Mouse (Mus musculus) embryonic facial prominence, embryonic 15.5 days (tissue): Measurements from ENCODE around the gene Larp1b. TPM values are rescaled to one million over a fixed set of nuclear protein-coding genes. Genes with fewer than 3 reads are reported as not detected.

Source experiments
- ATAC-seq: fragments of 200-750 bp; cut with Nextera tagmentation; 2 replicates; pipeline ENCODE4 v1.8.0; 2017; ENCODE audit warnings: low read depth, moderate TSS enrichment; ENCODE audit not compliant: insufficient number of reproducible peaks, low FRiP score, low TSS enrichment
- H3K27ac ChIP-seq: fragments of 300-500 bp; sonication (generic); replicated peaks from 2 replicates; pipeline ENCODE4 v1.5.1; 2015; ENCODE audit warnings: mild to moderate bottlenecking, inconsistent platforms
- H3K27me3 ChIP-seq: fragments of 300-500 bp; sonication (generic); 2 replicates; pipeline ENCODE4 v1.6.1; 2015; ENCODE audit warnings: inconsistent platforms
- H3K36me3 ChIP-seq: fragments of 300-500 bp; sonication (generic); 2 replicates; pipeline ENCODE4 v1.6.1; 2015; ENCODE audit warnings: mild to moderate bottlenecking, inconsistent platforms
- H3K4me1 ChIP-seq: fragments of 300-500 bp; sonication (generic); 2 replicates; pipeline ENCODE4 v1.6.1; 2015; ENCODE audit warnings: inconsistent platforms
- H3K4me2 ChIP-seq: fragments of 300-500 bp; sonication (generic); replicated peaks from 2 replicates; pipeline ENCODE4 v1.6.1; 2015; ENCODE audit warnings: mild to moderate bottlenecking, inconsistent platforms
- H3K4me3 ChIP-seq: fragments of 300-500 bp; sonication (generic); replicated peaks from 2 replicates; pipeline ENCODE4 v1.5.1; 2015; ENCODE audit warnings: mild to moderate bottlenecking, inconsistent platforms
- H3K9ac ChIP-seq: fragments of 300-500 bp; sonication (generic); 2 replicates; pipeline ENCODE4 v1.6.1; 2015; ENCODE audit warnings: inconsistent platforms
- H3K9me3 ChIP-seq: fragments of 300-500 bp; sonication (generic); replicated peaks from 2 replicates; pipeline ENCODE4 v1.6.1; 2016; ENCODE audit warnings: inconsistent platforms
- WGBS: fragments of 180-500 bp; shearing (Covaris S2); methylation state at CpG from one replicate; pipeline ENCODE4 v1.1.7; 2015; 5-methylcytosine and 5-hydroxymethylcytosine counted together
- polyA plus RNA-seq: library from polyadenylated mRNA; unstranded; fragments of >200 nt; fragmentation: Nextera tagmentation; extraction: Ambion mirVana; gene quantifications from 2 replicates; pipeline ENCODE4 v1.2.1, GENCODE M21; 2015

Gene Larp1b
- polyA plus RNA-seq, 1 experiment from 2014 or later, result 2.7 TPM

DNA sequence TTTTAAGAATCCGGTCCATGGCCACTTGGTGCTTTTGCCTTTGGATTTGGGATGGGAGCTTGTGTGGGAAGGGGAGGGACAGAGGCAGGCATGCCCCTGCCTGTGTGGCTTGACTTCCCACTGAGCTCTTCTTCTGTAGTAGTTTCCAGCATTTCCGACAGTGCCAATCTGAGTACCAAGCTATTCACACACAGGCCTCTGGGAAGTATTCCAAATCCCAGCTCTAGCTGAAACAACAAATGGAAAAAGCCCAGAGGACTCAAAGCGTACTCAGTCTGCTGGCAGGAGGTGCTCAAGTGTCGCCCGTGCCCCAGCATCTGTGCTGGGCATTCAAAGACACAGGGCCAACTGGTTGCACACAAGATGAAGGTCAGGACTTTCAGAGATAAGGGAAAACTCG lies 72.4 kb downstream of the Larp1b start:
- Histone ChIP-seq H3K4me1 (no peaks in the 10 kb centered on the region), H3K27ac (no peak overlapping the region), H3K4me2 (no peak overlapping the region), H3K9ac (no peak overlapping the region), H3K4me3 (no peak overlapping the region), H3K36me3 (no peaks in the 10 kb centered on the region), H3K27me3 (no peaks in the 10 kb centered on the region), H3K9me3 (no peaks in the 10 kb centered on the region)
- WGBS, result 50% methylated on average over 6 of the region's 6 CpGs
- ATAC-seq, result no peak

DNA sequence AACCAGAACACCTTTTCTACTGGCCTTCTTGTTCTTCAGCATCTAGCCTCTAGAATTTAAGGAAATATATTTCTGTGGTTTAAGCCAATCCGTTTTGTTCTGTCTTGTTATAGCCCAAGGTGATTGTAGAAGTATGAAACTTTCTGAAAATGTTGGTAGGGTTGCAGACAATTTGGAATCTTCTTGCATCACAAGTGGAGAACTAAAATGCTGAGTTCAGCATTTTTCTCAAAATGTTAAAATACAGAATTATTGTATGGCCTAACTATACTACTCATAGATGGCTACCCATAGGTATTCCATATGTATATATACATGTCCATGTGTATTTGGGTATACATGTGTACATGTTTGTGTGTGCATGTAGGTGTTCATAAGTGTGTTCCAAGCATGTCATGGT lies 81.1 kb downstream of the Larp1b start:
- no peak overlapping the region for H3K27ac ChIP-seq
- no peak for ATAC-seq
- 66% methylated on average over 1 of the region's 1 CpGs for WGBS
- no peaks in the 10 kb centered on the region for H3K4me1 ChIP-seq
- no peak overlapping the region for H3K4me3 ChIP-seq
- no peak overlapping the region for H3K4me2 ChIP-seq
- H3K9ac ChIP-seq, result no peak overlapping the region
- H3K9me3 ChIP-seq, result no peaks in the 10 kb centered on the region
- H3K27me3 ChIP-seq, result no peaks in the 10 kb centered on the region
- no peaks in the 10 kb centered on the region for H3K36me3 ChIP-seq

DNA sequence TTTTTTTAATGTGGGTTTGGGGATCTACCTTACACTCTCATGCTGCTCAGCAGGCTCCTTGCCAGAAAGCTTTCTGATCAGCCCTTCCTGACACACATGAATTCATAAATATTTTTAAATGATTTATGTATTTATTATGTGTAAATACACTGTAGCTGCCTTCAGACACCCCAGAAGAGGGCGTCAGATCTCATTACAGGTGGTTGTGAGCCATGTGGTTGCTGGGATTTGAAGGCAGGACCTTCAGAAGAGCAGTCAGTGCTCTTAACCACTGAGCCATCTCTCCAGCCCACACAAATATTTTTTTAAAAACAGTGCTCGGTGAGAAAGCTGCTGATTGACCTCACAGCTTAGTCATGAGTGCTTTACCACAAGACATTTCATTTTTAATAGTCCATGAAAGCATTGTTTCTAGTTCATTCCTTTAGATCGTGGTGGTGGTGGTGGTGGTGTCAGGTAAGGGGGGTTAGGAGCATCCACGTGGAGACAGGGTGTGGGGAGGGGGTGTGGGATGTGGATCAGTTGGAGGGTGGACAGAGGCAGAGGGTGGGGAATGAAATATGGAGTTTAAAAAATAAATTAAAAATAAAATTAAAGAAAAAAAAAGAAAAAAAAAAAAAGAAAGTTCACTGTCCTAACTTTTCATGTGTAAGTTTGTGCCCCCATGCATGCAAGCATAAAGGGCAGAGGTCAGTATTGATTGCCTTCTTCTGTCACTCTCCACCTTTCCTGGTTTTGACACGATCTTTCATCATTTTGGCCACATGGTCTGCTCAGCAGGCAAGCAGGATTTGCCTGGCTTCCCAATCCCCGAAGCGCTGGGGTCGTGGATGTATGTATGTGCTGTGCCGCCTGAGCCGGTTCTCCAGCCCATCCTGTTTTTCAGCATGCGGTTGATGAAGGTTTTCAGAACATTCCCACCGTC lies 81.9 kb downstream of the Larp1b start:
- Histone ChIP-seq H3K27ac (no peak overlapping the region), H3K4me2 (no peak overlapping the region), H3K4me1 (no peaks in the 10 kb centered on the region), H3K9ac (no peak overlapping the region), H3K27me3 (no peaks in the 10 kb centered on the region), H3K36me3 (no peaks in the 10 kb centered on the region), H3K9me3 (no peaks in the 10 kb centered on the region), H3K4me3 (no peak overlapping the region)
- no peak for ATAC-seq
- WGBS, result 72% methylated on average over 12 of the region's 12 CpGs

DNA sequence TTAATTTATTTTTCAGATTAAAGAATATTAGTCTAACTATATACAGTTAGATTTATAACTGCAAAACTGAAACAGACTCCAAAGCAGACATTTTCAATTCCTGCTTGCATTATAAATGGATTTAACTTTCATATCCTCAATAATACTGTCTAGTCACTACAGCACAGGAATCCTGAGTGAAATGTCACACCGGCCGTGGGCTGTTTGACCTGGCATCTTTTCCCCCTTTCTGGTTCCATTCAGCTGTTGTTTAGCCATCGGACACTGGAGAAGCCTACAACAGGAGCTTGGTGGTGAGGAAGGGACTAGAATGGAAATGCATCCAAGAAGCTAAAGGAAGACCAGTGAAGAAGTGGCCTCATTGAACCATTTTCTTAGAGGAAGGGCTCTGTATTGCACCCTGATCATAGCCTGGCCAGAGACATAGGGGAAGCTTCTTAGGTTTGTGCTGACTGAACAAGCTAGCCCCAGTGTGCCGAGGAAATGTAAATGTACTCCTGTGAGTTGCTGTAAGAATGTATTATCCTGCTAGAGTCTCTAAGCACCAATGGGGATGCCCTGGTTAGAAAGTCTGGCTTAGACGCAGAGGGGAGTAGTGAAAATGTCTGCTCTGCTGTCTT lies 88.8 kb downstream of the Larp1b start:
- no peaks in the 10 kb centered on the region for H3K4me1 ChIP-seq
- no peak for ATAC-seq
- no peak overlapping the region for H3K9ac ChIP-seq
- H3K4me2 ChIP-seq, result no peak overlapping the region
- no peak overlapping the region for H3K27ac ChIP-seq
- H3K9me3 ChIP-seq, result no peaks in the 10 kb centered on the region
- no peaks in the 10 kb centered on the region for H3K36me3 ChIP-seq
- 67% methylated on average over 5 of the region's 5 CpGs for WGBS
- no peaks in the 10 kb centered on the region for H3K27me3 ChIP-seq
- H3K4me3 ChIP-seq, result no peak overlapping the region

DNA sequence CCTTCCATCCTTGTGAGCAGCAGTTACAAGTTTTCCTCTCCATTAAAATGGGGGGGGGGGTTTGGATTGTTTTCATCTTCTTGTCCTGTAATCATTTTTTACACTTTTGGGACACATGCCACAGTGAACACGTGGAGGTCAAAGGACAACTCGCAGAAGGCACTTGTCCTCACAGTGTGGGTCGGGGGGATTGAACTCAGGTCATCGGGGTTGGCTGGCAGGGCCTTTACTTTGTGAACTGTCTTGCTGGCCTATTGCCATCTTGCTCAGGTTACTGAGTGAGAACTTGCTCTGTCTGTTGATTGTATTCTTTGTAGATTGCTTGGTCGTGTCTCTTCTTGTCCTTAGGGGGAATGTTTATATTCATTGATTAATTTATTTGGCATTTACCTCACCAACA lies 91.6 kb downstream of the Larp1b start:
- 51% methylated on average over 5 of the region's 5 CpGs for WGBS
- ATAC-seq, result no peak; the same call in 1 of the 2 replicates

DNA sequence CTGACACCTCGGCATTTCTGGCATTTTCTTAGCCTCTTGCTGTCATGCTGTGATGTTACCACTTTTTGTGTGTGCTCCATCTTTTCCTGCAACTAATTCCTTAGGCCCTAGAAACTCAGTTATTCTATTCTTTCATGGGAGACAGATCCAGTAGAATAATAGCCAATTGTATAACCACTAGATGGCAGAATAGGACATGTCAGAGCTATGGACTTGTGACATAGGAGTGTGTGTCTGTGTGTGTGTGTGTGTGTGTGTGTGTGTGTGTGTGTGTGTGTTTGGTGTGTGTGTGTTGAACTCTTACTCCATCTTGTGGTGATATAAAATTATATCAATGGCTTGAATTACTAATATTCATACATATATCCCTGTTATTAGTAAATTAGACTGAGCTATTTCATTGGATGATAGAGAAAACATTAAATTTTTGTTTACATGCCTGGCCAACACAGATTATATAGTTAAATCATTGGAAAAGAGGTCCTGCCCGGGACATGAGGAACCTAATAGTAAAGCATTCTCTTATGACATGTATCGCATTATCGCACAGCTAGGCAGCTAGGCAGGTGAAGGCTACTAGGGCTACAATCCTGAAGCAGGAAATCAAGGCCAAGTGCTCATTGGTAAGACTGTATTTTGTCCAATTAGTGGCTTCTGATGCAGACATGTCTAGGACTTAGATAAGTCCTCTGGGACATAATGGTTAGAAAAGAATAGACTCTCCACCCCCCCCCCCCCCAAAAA lies 92.7 kb downstream of the Larp1b start:
- H3K9me3 ChIP-seq, result no peaks in the 10 kb centered on the region
- no peaks in the 10 kb centered on the region for H3K4me1 ChIP-seq
- no peak overlapping the region for H3K4me3 ChIP-seq
- no peak overlapping the region for H3K4me2 ChIP-seq
- no peak overlapping the region for H3K9ac ChIP-seq
- WGBS, result 77% methylated on average over 4 of the region's 4 CpGs
- ATAC-seq, result no peak
- H3K36me3 ChIP-seq, result no peaks in the 10 kb centered on the region
- H3K27me3 ChIP-seq, result no peaks in the 10 kb centered on the region
- no peak overlapping the region for H3K27ac ChIP-seq

More for the DNA sequence above, 91.6 kb downstream of the Larp1b start:
- Histone ChIP-seq H3K27me3 (no peaks in the 10 kb centered on the region), H3K9me3 (no peaks in the 10 kb centered on the region), H3K4me3 (no peak overlapping the region), H3K4me1 (no peaks in the 10 kb centered on the region), H3K4me2 (no peak overlapping the region), H3K36me3 (no peaks in the 10 kb centered on the region), H3K27ac (no peak overlapping the region), H3K9ac (no peak overlapping the region)

DNA sequence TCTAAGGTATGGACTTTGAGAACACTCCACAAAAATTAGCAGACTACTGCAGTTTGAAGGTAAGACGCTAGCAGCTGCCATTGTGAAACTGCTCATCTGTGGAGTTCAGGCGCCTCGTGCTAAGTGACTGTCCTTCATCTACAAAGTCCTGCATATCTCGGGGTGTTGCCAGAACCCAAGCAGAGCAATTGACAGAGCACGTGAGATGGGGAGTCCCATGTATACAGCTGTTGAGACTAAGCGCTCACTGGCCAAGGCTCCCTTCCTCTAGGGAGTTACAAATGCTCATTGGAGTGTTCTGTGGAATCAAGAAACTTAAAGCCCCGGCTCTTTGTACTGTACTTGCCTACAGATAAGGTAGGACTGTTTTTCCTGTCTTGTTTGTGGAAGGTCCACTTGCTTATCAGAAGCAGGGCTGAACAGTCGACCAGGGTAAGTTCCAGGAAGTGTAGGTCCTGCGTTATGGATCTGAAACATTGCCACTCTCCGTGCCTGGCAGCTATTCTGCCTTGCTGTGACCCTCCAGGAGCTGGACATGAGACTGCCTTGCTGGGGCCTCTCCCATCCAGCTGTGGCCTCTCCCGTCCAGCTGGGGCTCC lies 94.2 kb downstream of the Larp1b start:
- H3K9me3 ChIP-seq, result no peaks in the 10 kb centered on the region
- H3K4me1 ChIP-seq, result no peaks in the 10 kb centered on the region
- H3K27ac ChIP-seq, result no peak overlapping the region
- no peak for ATAC-seq
- no peak overlapping the region for H3K9ac ChIP-seq
- H3K36me3 ChIP-seq, result no peaks in the 10 kb centered on the region
- no peaks in the 10 kb centered on the region for H3K27me3 ChIP-seq
- H3K4me2 ChIP-seq, result no peak overlapping the region
- no peak overlapping the region for H3K4me3 ChIP-seq
- 72% methylated on average over 11 of the region's 11 CpGs for WGBS

DNA sequence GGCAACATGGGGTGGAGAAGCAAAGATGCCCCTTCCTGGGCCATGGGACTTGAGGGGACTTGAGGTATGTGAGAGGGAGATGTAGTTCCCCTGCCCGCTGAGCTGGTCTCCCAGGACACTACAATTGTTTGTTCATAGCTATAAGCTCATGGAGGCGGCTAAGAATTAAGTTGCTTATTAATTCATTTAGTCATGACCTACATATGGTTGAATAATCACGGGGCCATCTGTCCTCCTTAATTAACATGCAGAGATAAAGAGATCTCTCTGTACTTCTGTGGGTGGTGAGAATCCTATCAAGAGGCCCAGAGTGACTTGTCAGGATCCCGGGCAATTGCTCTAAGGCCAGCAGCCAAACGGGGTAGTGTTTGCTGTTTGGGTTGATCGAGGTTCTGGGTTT lies 98.2 kb downstream of the Larp1b start:
- ATAC-seq, result no peak
- H3K9me3 ChIP-seq, result no peaks in the 10 kb centered on the region

DNA sequence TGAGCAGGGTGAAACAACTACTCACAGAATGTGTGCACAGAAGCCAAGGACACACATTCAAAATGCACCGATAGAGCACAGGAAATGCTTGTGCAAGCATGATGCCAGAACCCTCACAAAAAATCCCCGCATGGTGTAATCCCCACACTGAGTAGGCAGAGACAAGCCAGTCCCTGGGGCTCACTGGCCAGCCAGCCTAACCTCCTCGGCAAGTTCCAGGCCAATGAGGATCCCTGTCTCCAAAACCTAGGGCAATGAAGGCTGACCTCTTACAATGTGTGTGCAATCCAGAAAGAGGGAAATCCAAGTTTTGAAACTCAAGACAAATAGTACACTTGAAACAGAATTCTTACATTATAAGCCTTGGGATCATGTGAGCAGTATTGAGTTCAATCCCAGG lies 103.7 kb downstream of the Larp1b start:
- no peaks in the 10 kb centered on the region for H3K36me3 ChIP-seq
- no peaks in the 10 kb centered on the region for H3K27me3 ChIP-seq
- ATAC-seq, result no peak
- H3K9ac ChIP-seq, result no peak overlapping the region
- H3K4me1 ChIP-seq, result no peaks in the 10 kb centered on the region
- no peaks in the 10 kb centered on the region for H3K9me3 ChIP-seq
- H3K4me2 ChIP-seq, result no peak overlapping the region
- WGBS, result 80% methylated on average over 3 of the region's 3 CpGs
- H3K27ac ChIP-seq, result no peak overlapping the region
- H3K4me3 ChIP-seq, result no peak overlapping the region

More for the DNA sequence above, 98.2 kb downstream of the Larp1b start:
- Histone ChIP-seq H3K9ac (no peak overlapping the region), H3K27me3 (no peaks in the 10 kb centered on the region), H3K27ac (no peak overlapping the region), H3K4me3 (no peak overlapping the region), H3K4me1 (no peaks in the 10 kb centered on the region), H3K4me2 (no peak overlapping the region), H3K36me3 (no peaks in the 10 kb centered on the region)
- 87% methylated on average over 6 of the region's 6 CpGs for WGBS

DNA sequence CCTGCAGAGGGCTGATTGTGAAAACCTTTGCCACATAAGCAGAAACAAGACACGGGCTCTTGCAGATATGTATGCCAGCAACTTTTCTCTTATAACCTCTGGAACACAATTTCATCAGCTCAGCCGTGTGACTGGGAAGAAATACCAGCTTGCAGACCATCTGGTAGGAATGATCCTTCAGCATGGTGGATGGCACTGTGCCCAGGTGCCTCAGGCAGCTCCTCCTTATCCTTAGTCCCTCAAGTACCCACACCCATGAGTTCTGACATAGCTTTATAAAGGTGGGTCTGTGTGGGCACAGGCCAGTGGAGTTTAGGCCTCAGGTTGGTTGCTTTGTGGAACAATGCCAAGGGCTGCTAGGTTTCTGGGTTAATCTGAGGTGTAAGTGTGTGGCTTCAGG lies 108.8 kb downstream of the Larp1b start:
- 35% methylated on average over 2 of the region's 2 CpGs for WGBS
- H3K4me3 ChIP-seq, result no peak overlapping the region
- H3K4me1 ChIP-seq, result no peaks in the 10 kb centered on the region
- no peak overlapping the region for H3K9ac ChIP-seq
- ATAC-seq, result no peak; the same call in 1 of the 2 replicates
- no peak overlapping the region for H3K27ac ChIP-seq
- H3K36me3 ChIP-seq, result peaks cover under 1% of the 10 kb centered on the region; the same call in 1 of the 2 replicates
- H3K9me3 ChIP-seq, result no peaks in the 10 kb centered on the region
- H3K4me2 ChIP-seq, result no peak overlapping the region
- no peaks in the 10 kb centered on the region for H3K27me3 ChIP-seq

DNA sequence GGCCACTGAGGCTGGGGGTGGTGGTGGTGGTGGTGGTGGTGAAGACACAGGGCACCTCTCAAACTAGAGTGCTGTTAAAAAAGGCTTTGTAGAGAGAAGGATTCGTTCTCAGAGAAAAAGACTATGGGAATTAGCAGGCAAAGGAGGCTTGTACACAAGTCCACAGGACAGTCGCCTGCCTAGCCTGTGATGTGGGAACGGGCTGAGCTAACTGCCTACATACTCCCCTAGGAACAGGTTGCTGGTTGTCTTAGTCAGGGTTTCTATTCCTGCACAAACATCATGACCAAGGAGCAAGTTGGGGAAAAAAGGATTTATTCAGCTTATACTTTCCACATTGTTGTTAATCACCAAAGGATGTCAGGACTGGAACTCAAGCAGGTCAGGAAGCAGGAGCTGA lies 109.6 kb downstream of the Larp1b start:
- 80% methylated on average over 3 of the region's 3 CpGs for WGBS
- no peak overlapping the region for H3K9ac ChIP-seq
- H3K4me1 ChIP-seq, result no peaks in the 10 kb centered on the region
- no peak overlapping the region for H3K27ac ChIP-seq
- no peaks in the 10 kb centered on the region for H3K27me3 ChIP-seq
- no peaks in the 10 kb centered on the region for H3K9me3 ChIP-seq
- peaks cover 4% of the 10 kb centered on the region; the same call in 1 of the 2 replicates for H3K36me3 ChIP-seq
- no peak for ATAC-seq
- H3K4me3 ChIP-seq, result no peak overlapping the region
- no peak overlapping the region for H3K4me2 ChIP-seq
